Mouse (Mus musculus) neural tube, embryonic 12.5 days (tissue): ENCODE measurements around the gene Srsf3. TPM values are rescaled to one million over a fixed set of nuclear protein-coding genes. Genes with fewer than 3 reads are reported as not detected.

Source experiments
- ATAC-seq: fragments of 200-750 bp; cut with Nextera tagmentation; 2 replicates; pipeline ENCODE4 v1.8.0; 2017; ENCODE audit warnings: low read depth, mild to moderate bottlenecking, moderate TSS enrichment, moderate library complexity; ENCODE audit not compliant: low FRiP score
- H3K27ac ChIP-seq: fragments of 300-500 bp; sonication (generic); 2 replicates; pipeline ENCODE4 v1.5.1; 2016
- H3K27me3 ChIP-seq: fragments of 300-500 bp; sonication (generic); replicated peaks from 2 replicates; pipeline ENCODE4 v1.6.1; 2016; ENCODE audit warnings: mild to moderate bottlenecking
- H3K36me3 ChIP-seq: fragments of 300-500 bp; sonication (generic); 2 replicates; pipeline ENCODE4 v1.6.1; 2016; ENCODE audit warnings: mild to moderate bottlenecking
- H3K4me1 ChIP-seq: fragments of 300-500 bp; sonication (generic); 2 replicates; pipeline ENCODE4 v1.6.1; 2016
- H3K4me2 ChIP-seq: fragments of 300-500 bp; sonication (generic); replicated peaks from 2 replicates; pipeline ENCODE4 v1.6.1; 2016; ENCODE audit warnings: mild to moderate bottlenecking
- H3K4me3 ChIP-seq: fragments of 300-500 bp; sonication (generic); 2 replicates; pipeline ENCODE4 v1.5.1; 2016
- H3K9ac ChIP-seq: fragments of 300-500 bp; sonication (generic); 2 replicates; pipeline ENCODE4 v1.6.1; 2016; ENCODE audit warnings: mild to moderate bottlenecking
- H3K9me3 ChIP-seq: fragments of 300-500 bp; sonication (generic); 2 replicates; pipeline ENCODE4 v1.6.1; 2016; ENCODE audit warnings: mild to moderate bottlenecking
- WGBS: fragments of 180-500 bp; shearing (Covaris S2); methylation state at CpG from one replicate; pipeline ENCODE4 v1.1.7; 2016; 5-methylcytosine and 5-hydroxymethylcytosine counted together
- polyA plus RNA-seq: library from polyadenylated mRNA; unstranded; fragments of >200 nt; fragmentation: Nextera tagmentation; extraction: Ambion mirVana; gene quantifications from 2 replicates; pipeline ENCODE4 v1.2.1, GENCODE M21; 2016

The Srsf3 gene
- polyA plus RNA-seq, 1 experiment from 2014 or later, result 642 TPM

DNA sequence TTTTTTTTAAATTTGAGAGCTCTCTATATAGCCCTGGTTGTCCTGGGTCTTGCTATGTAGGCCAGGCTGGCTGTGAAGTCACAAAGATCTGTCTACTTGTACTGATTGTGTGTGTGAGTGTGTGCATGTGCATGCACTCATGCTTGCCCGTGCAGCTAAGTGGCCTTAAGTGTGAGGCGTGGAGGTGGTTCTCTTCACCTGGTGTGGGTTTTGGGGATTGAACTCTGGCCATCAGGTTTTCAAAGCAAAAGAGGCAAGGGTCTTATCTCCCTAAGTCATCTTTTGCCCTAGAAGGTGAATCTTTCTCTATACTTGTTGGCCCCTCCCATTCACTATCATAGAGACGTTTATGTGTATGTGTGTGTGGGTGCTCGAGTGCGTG lies 17.1 kb downstream of the Srsf3 start:
- no peaks in the 10 kb centered on the region for H3K27me3 ChIP-seq
- no peaks in the 10 kb centered on the region for H3K9me3 ChIP-seq
- no peak overlapping the region for H3K4me3 ChIP-seq
- ATAC-seq, result no peak
- no peak overlapping the region for H3K4me2 ChIP-seq
- WGBS, result 75% methylated on average over 5 of the region's 5 CpGs
- H3K36me3 ChIP-seq, result peaks cover 27% of the 10 kb centered on the region
- no peak overlapping the region for H3K9ac ChIP-seq
- no peak overlapping the region for H3K27ac ChIP-seq
- H3K4me1 ChIP-seq, result peaks cover 6% of the 10 kb centered on the region; the same call in 1 of the 2 replicates

DNA sequence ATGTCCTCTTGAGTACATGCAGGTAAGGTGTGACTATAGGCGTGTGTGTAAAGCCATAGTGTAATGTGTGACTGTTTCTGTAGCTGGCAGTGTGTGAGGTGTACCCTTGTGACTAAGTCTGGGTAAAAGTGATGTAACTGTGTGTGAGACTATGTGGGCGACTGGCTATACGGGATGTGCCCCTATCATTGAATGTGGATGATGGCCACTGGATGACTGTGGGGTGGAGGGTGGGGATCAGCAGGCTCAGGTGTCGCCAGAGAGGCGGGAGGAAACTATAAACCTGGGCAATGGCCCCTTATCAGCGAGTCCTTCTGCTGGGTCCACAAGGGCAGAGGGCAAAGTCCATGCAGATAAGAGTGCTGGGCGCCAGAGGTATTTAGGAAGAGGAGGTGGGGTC lies 17.5 kb downstream of the Srsf3 start:
- Histone ChIP-seq H3K27me3 (no peaks in the 10 kb centered on the region), H3K9me3 (no peaks in the 10 kb centered on the region), H3K9ac (no peak overlapping the region), H3K36me3 (peaks cover 24% of the 10 kb centered on the region), H3K27ac (no peak overlapping the region), H3K4me3 (no peak overlapping the region), H3K4me1 (peaks cover 6% of the 10 kb centered on the region; the same call in 1 of the 2 replicates), H3K4me2 (no peak overlapping the region)
- 84% methylated on average over 7 of the region's 7 CpGs for WGBS
- ATAC-seq, result no peak

DNA sequence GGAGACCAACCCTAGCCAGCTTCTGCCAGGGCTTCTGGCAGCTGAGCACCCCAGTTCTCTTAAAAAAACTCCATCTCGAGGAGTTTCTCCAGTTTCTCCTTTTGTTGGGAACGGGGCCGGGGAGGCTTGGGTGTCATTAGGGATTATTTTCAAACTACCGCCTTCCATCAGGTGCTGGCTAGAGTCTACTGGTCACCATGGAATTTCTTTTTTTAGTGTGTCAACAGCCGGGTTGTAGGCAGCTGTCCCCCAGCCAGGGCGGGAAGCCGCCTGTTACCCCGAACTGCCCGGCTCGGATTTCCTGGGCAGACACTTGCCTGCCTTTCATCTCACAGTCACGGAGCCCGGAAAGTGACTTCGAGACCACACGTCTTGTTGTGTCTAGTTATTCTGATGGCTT lies 18.4 kb downstream of the Srsf3 start:
- Histone ChIP-seq H3K27ac (no peak overlapping the region), H3K27me3 (no peaks in the 10 kb centered on the region), H3K9ac (no peak overlapping the region), H3K9me3 (no peaks in the 10 kb centered on the region), H3K4me2 (no peak overlapping the region), H3K4me1 (peaks cover 6% of the 10 kb centered on the region; the same call in 1 of the 2 replicates), H3K36me3 (peaks cover 15% of the 10 kb centered on the region), H3K4me3 (no peak overlapping the region)
- 48% methylated on average over 14 of the region's 14 CpGs for WGBS
- no peak for ATAC-seq

DNA sequence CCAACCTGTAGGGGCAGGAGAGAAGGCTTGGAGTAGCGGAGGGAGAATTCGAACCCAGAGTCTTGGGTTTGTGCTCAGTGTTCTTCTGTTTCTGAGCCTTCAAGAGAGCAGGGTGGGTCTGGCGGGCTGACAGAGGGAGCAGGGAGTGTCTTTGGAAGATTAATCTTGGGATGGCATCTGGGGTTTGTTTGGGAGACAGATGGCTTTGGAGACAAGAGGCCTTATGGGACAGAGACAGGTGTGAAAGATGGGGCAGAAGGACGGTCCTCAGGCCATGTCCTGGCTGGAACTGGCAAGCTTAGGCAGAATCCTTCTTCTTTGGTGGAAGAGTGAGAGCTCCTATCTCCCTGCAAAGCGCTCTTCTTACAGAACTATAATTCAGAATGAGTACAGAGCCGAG lies 20.6 kb downstream of the Srsf3 start:
- peaks cover 20% of the 10 kb centered on the region for H3K4me1 ChIP-seq
- no peak overlapping the region for H3K9ac ChIP-seq
- no peak overlapping the region for H3K27ac ChIP-seq
- H3K36me3 ChIP-seq, result no peaks in the 10 kb centered on the region
- H3K27me3 ChIP-seq, result no peaks in the 10 kb centered on the region
- no peak overlapping the region for H3K4me3 ChIP-seq
- 80% methylated on average over 6 of the region's 6 CpGs for WGBS
- no peak overlapping the region for H3K4me2 ChIP-seq
- no peaks in the 10 kb centered on the region for H3K9me3 ChIP-seq
- ATAC-seq, result no peak

DNA sequence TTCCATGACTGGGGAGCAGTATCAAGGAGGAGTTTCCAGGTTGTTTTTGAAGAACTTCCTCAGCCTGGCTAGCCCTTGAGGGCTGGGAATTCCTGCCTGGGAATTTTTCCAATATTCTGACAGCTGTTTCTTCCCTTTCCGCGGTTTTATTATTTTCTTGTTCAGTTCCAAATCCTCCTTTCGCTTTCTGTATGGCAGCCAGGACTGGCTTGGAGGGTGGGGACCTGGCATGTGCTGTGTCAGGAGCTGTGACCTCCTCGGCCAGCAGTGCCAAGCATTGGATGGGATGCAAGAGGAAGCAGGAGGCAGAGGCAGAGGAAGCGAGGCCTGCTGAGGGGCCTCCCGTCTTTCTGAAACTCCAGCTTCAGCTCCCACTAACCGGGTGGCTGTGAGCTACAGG lies 21.4 kb downstream of the Srsf3 start:
- Histone ChIP-seq H3K27ac (no peak overlapping the region), H3K4me3 (no peak overlapping the region), H3K9me3 (no peaks in the 10 kb centered on the region), H3K36me3 (no peaks in the 10 kb centered on the region), H3K9ac (no peak overlapping the region), H3K4me2 (no peak overlapping the region), H3K27me3 (no peaks in the 10 kb centered on the region), H3K4me1 (peaks cover 22% of the 10 kb centered on the region)
- WGBS, result 76% methylated on average over 7 of the region's 7 CpGs
- ATAC-seq, result no peak

DNA sequence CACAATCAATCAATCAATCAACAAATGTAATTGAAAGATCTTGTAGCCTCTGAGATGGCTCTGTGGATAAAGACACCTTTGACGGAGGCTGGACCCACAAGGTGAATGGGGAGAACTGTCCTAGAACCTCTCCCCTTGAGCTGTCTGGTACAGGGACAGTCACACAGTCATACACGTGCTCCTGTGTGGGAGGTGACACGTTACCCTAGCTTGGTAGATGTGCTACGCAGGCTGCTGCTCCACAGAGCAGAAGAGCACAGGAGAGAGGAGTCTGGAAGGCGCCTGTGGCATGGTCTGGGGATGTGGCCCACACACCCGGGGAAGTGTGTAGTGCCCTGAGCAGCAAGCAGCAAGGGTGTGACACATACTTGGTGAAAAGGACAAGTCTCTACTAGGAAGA lies 22.0 kb downstream of the Srsf3 start:
- no peak for ATAC-seq
- no peak overlapping the region for H3K4me2 ChIP-seq
- H3K4me1 ChIP-seq, result peaks cover 22% of the 10 kb centered on the region
- WGBS, result 87% methylated on average over 6 of the region's 6 CpGs
- no peak overlapping the region for H3K4me3 ChIP-seq
- H3K9me3 ChIP-seq, result no peaks in the 10 kb centered on the region
- no peaks in the 10 kb centered on the region for H3K27me3 ChIP-seq
- no peak overlapping the region for H3K9ac ChIP-seq
- no peak overlapping the region for H3K27ac ChIP-seq
- no peaks in the 10 kb centered on the region for H3K36me3 ChIP-seq

DNA sequence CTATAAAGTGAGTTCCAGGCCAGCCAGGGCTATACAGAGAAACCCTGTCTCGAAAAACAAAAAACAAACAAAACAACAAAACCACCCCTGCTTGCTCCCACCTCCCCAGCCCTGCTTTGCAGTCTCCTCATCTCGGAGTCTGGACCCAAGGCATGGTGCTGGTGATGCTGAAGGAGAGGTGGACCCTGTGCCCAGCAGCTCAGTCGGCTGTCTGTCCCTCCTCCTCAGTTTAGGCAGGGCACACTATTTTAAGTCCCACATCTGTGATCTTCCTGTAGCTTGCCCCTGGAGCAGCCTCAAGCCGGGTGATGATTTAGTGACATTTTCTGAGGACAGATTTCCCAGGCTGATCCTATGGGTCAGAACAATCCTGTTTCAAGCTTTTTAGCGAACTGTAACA lies 23.2 kb downstream of the Srsf3 start:
- H3K27ac ChIP-seq, result no peak overlapping the region
- ATAC-seq, result no peak
- no peak overlapping the region for H3K9ac ChIP-seq
- WGBS, result 50% methylated on average over 5 of the region's 5 CpGs
- H3K9me3 ChIP-seq, result no peaks in the 10 kb centered on the region
- no peak overlapping the region for H3K4me2 ChIP-seq
- H3K27me3 ChIP-seq, result no peaks in the 10 kb centered on the region
- H3K4me1 ChIP-seq, result peaks cover 19% of the 10 kb centered on the region
- H3K4me3 ChIP-seq, result no peak overlapping the region
- H3K36me3 ChIP-seq, result no peaks in the 10 kb centered on the region

DNA sequence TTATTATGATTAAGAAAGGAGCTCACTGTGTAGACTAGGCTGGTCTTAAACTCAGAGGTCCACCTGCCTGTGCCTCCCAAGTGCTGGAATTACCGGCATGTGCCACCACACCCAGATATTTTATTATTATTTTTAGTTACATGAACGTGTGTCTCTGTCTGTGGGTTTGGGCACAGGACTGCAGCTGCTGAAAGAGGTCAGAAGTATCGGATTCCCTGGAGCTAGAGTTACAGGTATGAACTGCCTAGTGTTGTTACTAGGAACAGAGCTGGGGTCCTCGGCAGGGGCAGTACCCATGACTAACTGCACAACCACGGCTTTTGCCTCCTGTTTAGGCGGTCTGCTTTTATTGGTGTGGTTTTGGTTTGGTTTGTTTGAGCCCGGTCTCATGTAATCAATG lies 23.8 kb downstream of the Srsf3 start:
- no peak overlapping the region; the same call in 1 of the 2 replicates for H3K4me2 ChIP-seq
- WGBS, result 16% methylated on average over 7 of the region's 7 CpGs

DNA sequence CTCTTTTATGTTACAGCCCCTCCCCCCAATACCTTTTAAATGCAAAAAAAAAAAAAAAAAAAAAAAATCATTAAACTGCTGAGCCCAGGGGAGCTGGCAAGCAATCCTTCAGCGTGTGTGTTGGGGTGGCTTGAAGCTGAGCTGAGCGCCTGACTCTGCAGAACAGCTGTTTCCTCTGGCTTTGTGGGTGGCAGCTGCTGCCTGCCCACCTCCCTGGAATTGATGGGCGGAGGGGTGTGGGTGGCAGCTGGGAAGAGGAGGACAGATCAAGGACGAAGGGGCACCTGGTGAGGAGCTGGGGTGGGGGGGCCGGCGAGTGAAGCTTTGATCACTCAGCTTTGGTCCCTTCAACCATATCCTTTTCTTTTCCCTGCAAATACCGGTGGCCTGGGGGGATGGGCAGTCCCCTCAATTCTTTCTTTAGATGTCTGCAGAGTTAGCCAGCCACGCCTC lies 24.3 kb downstream of the Srsf3 start:
- H3K36me3 ChIP-seq, result no peaks in the 10 kb centered on the region
- 4% methylated on average over 8 of the region's 8 CpGs for whole genome bisulfite sequencing
- no peak overlapping the region for H3K27ac ChIP-seq
- H3K4me3 ChIP-seq, result no peak overlapping the region
- no peaks in the 10 kb centered on the region for H3K9me3 ChIP-seq
- peak overlapping the region; percentile 36 for H3K4me2 ChIP-seq
- peaks cover 16% of the 10 kb centered on the region for H3K4me1 ChIP-seq
- H3K27me3 ChIP-seq, result no peaks in the 10 kb centered on the region
- H3K9ac ChIP-seq, result no peak overlapping the region
- ATAC-seq, result peak; percentile 72

More for the DNA sequence above, 23.8 kb downstream of the Srsf3 start:
- 0 out of 2 replicates have a peak, but pooled peaks have one; percentile 37 for ATAC-seq
- Histone ChIP-seq H3K9me3 (no peaks in the 10 kb centered on the region), H3K9ac (no peak overlapping the region), H3K27me3 (no peaks in the 10 kb centered on the region), H3K4me1 (peaks cover 16% of the 10 kb centered on the region), H3K4me3 (no peak overlapping the region), H3K27ac (no peak overlapping the region), H3K36me3 (no peaks in the 10 kb centered on the region)

DNA sequence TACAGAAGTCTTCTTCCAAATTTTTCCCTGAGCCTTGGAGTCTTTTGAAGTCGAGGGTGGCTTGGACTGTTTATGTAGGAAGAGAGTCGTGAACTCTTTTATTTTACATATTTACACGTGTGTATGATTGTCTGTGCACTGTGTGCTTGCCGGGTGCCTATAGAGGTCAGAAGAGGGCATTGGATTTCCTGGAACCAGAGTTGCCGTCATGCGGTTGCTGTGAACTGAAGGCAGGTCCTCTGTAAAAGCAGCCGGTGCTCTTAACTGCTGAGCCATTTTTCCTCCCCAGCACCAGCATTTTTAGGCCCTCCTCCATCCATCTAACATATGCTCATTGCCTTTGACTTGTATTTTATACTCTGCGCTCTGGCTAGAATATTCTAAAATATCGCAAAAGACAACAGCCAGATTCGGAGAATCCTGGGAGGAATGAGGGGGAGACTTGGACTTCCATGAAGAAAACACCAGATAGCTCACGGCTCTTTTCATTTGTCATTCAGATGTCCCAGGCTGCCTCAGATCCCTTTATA lies 25.0 kb downstream of the Srsf3 start:
- 77% methylated on average over 11 of the region's 11 CpGs for WGBS

DNA sequence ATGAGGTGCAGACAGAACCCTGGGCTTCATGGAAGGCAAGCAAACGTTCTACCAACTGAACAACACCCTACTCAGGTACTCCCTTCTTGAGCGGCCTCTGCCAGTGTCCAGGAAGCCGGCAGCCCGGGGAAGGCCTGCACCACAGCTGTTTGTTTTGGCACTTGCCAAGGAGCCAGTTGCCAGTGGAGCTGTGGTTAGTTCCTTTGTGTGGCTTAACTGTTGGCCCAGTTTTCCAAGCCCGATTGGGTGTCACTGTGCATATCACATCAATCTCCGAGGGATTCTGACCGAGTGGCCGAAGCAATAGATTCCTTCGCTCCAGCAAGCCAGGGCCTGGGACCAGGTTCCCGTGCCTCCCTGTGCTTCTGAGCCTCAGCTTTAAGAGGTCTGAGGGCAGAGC lies 25.5 kb downstream of the Srsf3 start:
- Histone ChIP-seq H3K4me3 (no peak overlapping the region), H3K4me2 (no peak overlapping the region), H3K9me3 (no peaks in the 10 kb centered on the region), H3K4me1 (peaks cover 27% of the 10 kb centered on the region), H3K27me3 (no peaks in the 10 kb centered on the region), H3K9ac (no peak overlapping the region), H3K36me3 (no peaks in the 10 kb centered on the region), H3K27ac (no peak overlapping the region)
- no peak for ATAC-seq
- WGBS, result 82% methylated on average over 10 of the region's 10 CpGs

More for the DNA sequence above, 25.0 kb downstream of the Srsf3 start:
- no peak overlapping the region for H3K9ac ChIP-seq
- no peak overlapping the region for H3K4me3 ChIP-seq
- no peaks in the 10 kb centered on the region for H3K36me3 ChIP-seq
- no peak overlapping the region for H3K4me2 ChIP-seq
- no peak for ATAC-seq
- H3K9me3 ChIP-seq, result no peaks in the 10 kb centered on the region
- H3K27ac ChIP-seq, result no peak overlapping the region
- no peaks in the 10 kb centered on the region for H3K27me3 ChIP-seq
- H3K4me1 ChIP-seq, result peaks cover 21% of the 10 kb centered on the region

DNA sequence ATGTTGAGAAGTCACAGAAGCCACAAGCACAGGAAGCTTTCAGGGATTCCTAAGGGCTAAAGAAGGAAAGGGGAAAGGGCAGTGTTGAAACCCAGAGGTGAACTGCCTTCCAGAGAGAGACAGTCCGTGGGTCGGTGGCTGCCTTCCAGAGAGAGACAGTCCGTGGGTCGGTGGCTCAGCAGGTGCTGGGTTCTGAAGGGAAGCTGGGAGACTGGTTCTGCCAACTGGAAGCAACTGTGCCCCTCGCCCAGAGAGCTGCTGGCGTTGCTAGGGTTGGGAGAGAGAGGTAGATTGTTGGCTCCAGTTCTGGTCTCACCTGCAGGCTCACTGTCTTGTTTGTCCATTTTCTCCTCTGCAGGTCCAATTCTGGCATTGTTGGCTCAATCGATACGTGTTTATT lies 26.1 kb downstream of the Srsf3 start:
- Histone ChIP-seq H3K4me1 (peaks cover 31% of the 10 kb centered on the region), H3K4me2 (no peak overlapping the region), H3K9me3 (no peaks in the 10 kb centered on the region), H3K36me3 (no peaks in the 10 kb centered on the region), H3K27me3 (no peaks in the 10 kb centered on the region), H3K9ac (no peak overlapping the region), H3K27ac (no peak overlapping the region), H3K4me3 (no peak overlapping the region)
- WGBS, result 88% methylated on average over 8 of the region's 8 CpGs
- no peak for ATAC-seq

DNA sequence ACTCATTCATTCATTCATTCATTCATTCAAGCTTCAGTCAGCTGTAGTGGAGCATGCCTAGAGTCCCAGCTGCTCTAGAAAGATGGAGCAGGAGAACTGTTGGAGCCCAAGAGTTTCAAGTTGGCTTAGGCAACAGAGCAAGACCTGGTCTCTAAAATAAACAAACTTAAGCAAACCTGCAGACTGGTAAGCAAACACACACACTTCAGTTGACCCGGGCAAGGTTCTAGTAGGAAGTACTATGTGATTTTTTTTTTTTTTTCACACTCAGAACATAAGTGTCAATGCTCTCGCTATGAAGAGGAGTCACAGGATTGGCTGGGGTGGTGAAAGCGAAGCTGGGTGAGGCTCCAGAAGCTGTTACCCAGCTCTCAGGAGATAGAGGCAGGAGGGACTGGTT lies 27.2 kb downstream of the Srsf3 start:
- no peak overlapping the region for H3K9ac ChIP-seq
- H3K9me3 ChIP-seq, result no peaks in the 10 kb centered on the region
- 85% methylated on average over 3 of the region's 3 CpGs for WGBS
- peaks cover 31% of the 10 kb centered on the region for H3K4me1 ChIP-seq
- no peaks in the 10 kb centered on the region for H3K36me3 ChIP-seq
- H3K27me3 ChIP-seq, result no peaks in the 10 kb centered on the region
- no peak overlapping the region for H3K4me3 ChIP-seq
- no peak for ATAC-seq
- no peak overlapping the region for H3K27ac ChIP-seq
- no peak overlapping the region for H3K4me2 ChIP-seq
